Mouse (Mus musculus): ENCODE measurements around the gene Spg11. TPM values are rescaled to one million over a fixed set of nuclear protein-coding genes. Genes with fewer than 3 reads are reported as not detected.

Spg11 gene
- polyA plus RNA-seq, 2 experiments = 8.7 to 11.4 TPM

- Histone ChIP-seq H3K27me3 (ENCODE audit: control insufficient read depth, insufficient read depth, low read length) (no peaks in the 10 kb centered on the region), H3K9me3 (ENCODE audit: control insufficient read depth, low read length) (no peaks in the 10 kb centered on the region), H3K36me3 (ENCODE audit: control insufficient read depth, insufficient read depth, low read length) (peaks cover 42% of the 10 kb centered on the region), H3K4me3 (replicated peaks; ENCODE audit: low read length) (no peak overlapping the region), H3K4me2 (replicated peaks; ENCODE audit: low read depth, low read length, severe bottlenecking) (no peak overlapping the region), H3K27ac (replicated peaks; ENCODE audit: low read depth, low read length) (no peak overlapping the region), H3K4me1 (ENCODE audit: control insufficient read depth, insufficient read depth, low read length) (no peaks in the 10 kb centered on the region), H3K9ac (ENCODE audit: low read depth, low read length, severe bottlenecking) (no peak overlapping the region)
- ATAC-seq (ENCODE audit: low FRiP score, low read depth) (no peak; the same call in 1 of the 2 replicates), DNase-seq (ENCODE audit: low spot score) (no peak)
- TF ChIP-seq POLR2A (IDR thresholded peaks at IDR 0.05; ENCODE audit: borderline replicate concordance, extremely low read depth, insufficient read depth, insufficient read length) = no peak
- WGBS = 51% methylated on average over 14 of the region's 14 CpGs
Measured at GRCm38 (mm10) chr2:122065200-122065969, 52.8 kb downstream of the Spg11 start.

GRCm38 (mm10) chr2:122059365-122060115, 58.6 kb downstream of the Spg11 start:
- Histone ChIP-seq H3K27me3 (ENCODE audit: control insufficient read depth, insufficient read depth, low read length) (no peaks in the 10 kb centered on the region), H3K4me2 (replicated peaks; ENCODE audit: low read depth, low read length, severe bottlenecking) (no peak overlapping the region), H3K36me3 (ENCODE audit: control insufficient read depth, insufficient read depth, low read length) (peaks cover 50% of the 10 kb centered on the region), H3K27ac (replicated peaks; ENCODE audit: low read depth, low read length) (no peak overlapping the region), H3K4me1 (ENCODE audit: control insufficient read depth, insufficient read depth, low read length) (no peaks in the 10 kb centered on the region), H3K4me3 (replicated peaks; ENCODE audit: low read length) (no peak overlapping the region), H3K9me3 (ENCODE audit: control insufficient read depth, low read length) (no peaks in the 10 kb centered on the region), H3K9ac (ENCODE audit: low read depth, low read length, severe bottlenecking) (no peak overlapping the region)
- WGBS = 94% methylated on average over 11 of the region's 11 CpGs
- ATAC-seq (ENCODE audit: low FRiP score, low read depth) = no peak
- TF ChIP-seq POLR2A (IDR thresholded peaks at IDR 0.05; ENCODE audit: borderline replicate concordance, extremely low read depth, insufficient read depth, insufficient read length) = no peak
- no peak for DNase-seq (ENCODE audit: low spot score)

GRCm38 (mm10) chr2:122043926-122044325, 74.3 kb downstream of the Spg11 start:
- TF ChIP-seq POLR2A (IDR thresholded peaks at IDR 0.05; ENCODE audit: borderline replicate concordance, extremely low read depth, insufficient read depth, insufficient read length) = no peak
- Histone ChIP-seq H3K4me2 (replicated peaks; ENCODE audit: low read depth, low read length, severe bottlenecking) (no peak overlapping the region), H3K9ac (ENCODE audit: low read depth, low read length, severe bottlenecking) (no peak overlapping the region), H3K9me3 (ENCODE audit: control insufficient read depth, low read length) (no peaks in the 10 kb centered on the region), H3K4me1 (ENCODE audit: control insufficient read depth, insufficient read depth, low read length) (no peaks in the 10 kb centered on the region), H3K4me3 (replicated peaks; ENCODE audit: low read length) (no peak overlapping the region), H3K27me3 (ENCODE audit: control insufficient read depth, insufficient read depth, low read length) (no peaks in the 10 kb centered on the region), H3K36me3 (ENCODE audit: control insufficient read depth, insufficient read depth, low read length) (peaks cover 51% of the 10 kb centered on the region), H3K27ac (replicated peaks; ENCODE audit: low read depth, low read length) (no peak overlapping the region)
- ATAC-seq (ENCODE audit: low FRiP score, low read depth) (no peak), DNase-seq (ENCODE audit: low spot score) (no peak)

GRCm38 (mm10) chr2:122036064-122036463, 82.1 kb downstream of the Spg11 start:
- no peak overlapping the region for H3K27ac ChIP-seq (replicated peaks; ENCODE audit: low read depth, low read length)
- WGBS = 93% methylated on average over 3 of the region's 3 CpGs
- no peak for TF ChIP-seq POLR2A (IDR thresholded peaks at IDR 0.05; ENCODE audit: borderline replicate concordance, extremely low read depth, insufficient read depth, insufficient read length)
- H3K27me3 ChIP-seq (ENCODE audit: control insufficient read depth, insufficient read depth, low read length) = no peaks in the 10 kb centered on the region
- H3K9me3 ChIP-seq (ENCODE audit: control insufficient read depth, low read length) = no peaks in the 10 kb centered on the region
- no peak overlapping the region for H3K9ac ChIP-seq (ENCODE audit: low read depth, low read length, severe bottlenecking)
- no peaks in the 10 kb centered on the region for H3K4me1 ChIP-seq (ENCODE audit: control insufficient read depth, insufficient read depth, low read length)
- ATAC-seq (ENCODE audit: low FRiP score, low read depth) = no peak
- H3K36me3 ChIP-seq (ENCODE audit: control insufficient read depth, insufficient read depth, low read length) = peaks cover 32% of the 10 kb centered on the region
- H3K4me3 ChIP-seq (replicated peaks; ENCODE audit: low read length) = no peak overlapping the region
- no peak overlapping the region for H3K4me2 ChIP-seq (replicated peaks; ENCODE audit: low read depth, low read length, severe bottlenecking)
- DNase-seq (ENCODE audit: low spot score) = no peak

GRCm38 (mm10) chr2:122031970-122032369, 86.2 kb downstream of the Spg11 start:
- no peak for ATAC-seq (ENCODE audit: low FRiP score, low read depth)
- Histone ChIP-seq H3K4me3 (replicated peaks; ENCODE audit: low read length) (no peak overlapping the region), H3K36me3 (ENCODE audit: control insufficient read depth, insufficient read depth, low read length) (peaks cover 26% of the 10 kb centered on the region), H3K9ac (ENCODE audit: low read depth, low read length, severe bottlenecking) (no peak overlapping the region), H3K4me2 (replicated peaks; ENCODE audit: low read depth, low read length, severe bottlenecking) (no peak overlapping the region), H3K27ac (replicated peaks; ENCODE audit: low read depth, low read length) (no peak overlapping the region), H3K9me3 (ENCODE audit: control insufficient read depth, low read length) (no peaks in the 10 kb centered on the region), H3K27me3 (ENCODE audit: control insufficient read depth, insufficient read depth, low read length) (no peaks in the 10 kb centered on the region), H3K4me1 (ENCODE audit: control insufficient read depth, insufficient read depth, low read length) (peaks cover 7% of the 10 kb centered on the region; the same call in 1 of the 2 replicates)
- DNase-seq (ENCODE audit: low spot score) = no peak
- 87% methylated on average over 6 of the region's 6 CpGs for WGBS
- no peak for TF ChIP-seq POLR2A (IDR thresholded peaks at IDR 0.05; ENCODE audit: borderline replicate concordance, extremely low read depth, insufficient read depth, insufficient read length)
